Mouse (Mus musculus) E14TG2a.4 (cell line): ENCODE data around the gene Tmem184b.

Experiments
- H3K27me3 ChIP-seq: 2 replicates; pipeline ENCODE4 v1.6.1; 2014; ENCODE audit warnings: low read length, control low read depth; ENCODE audit not compliant: insufficient read depth
- H3K36me3 ChIP-seq: 2 replicates; pipeline ENCODE4 v1.6.1; 2014; ENCODE audit warnings: low read length, control low read depth; ENCODE audit not compliant: insufficient read depth
- H3K4me1 ChIP-seq: replicated peaks from 2 replicates; pipeline ENCODE4 v1.6.1; 2014; ENCODE audit warnings: low read depth, low read length, control low read depth
- H3K4me3 ChIP-seq: replicated peaks from 2 replicates; pipeline ENCODE4 v1.5.1; 2014; ENCODE audit warnings: mild to moderate bottlenecking, low read length
- H3K9me3 ChIP-seq: 2 replicates; pipeline ENCODE4 v1.6.1; 2014; ENCODE audit warnings: low read length, control low read depth
- CTCF ChIP-seq: conservative IDR thresholded peaks from 2 replicates; pipeline ENCODE4 v1.5.1; 2014; ENCODE audit warnings: low read length
- NANOG ChIP-seq: IDR thresholded peaks from 2 replicates; pipeline ENCODE4 v1.6.1; 2014; ENCODE audit warnings: borderline replicate concordance, low read length, mixed read lengths
- POU5F1 ChIP-seq: IDR thresholded peaks from 2 replicates; pipeline ENCODE4 v1.6.1; 2014; ENCODE audit warnings: low read length, borderline replicate concordance

Gene Tmem184b

DNA sequence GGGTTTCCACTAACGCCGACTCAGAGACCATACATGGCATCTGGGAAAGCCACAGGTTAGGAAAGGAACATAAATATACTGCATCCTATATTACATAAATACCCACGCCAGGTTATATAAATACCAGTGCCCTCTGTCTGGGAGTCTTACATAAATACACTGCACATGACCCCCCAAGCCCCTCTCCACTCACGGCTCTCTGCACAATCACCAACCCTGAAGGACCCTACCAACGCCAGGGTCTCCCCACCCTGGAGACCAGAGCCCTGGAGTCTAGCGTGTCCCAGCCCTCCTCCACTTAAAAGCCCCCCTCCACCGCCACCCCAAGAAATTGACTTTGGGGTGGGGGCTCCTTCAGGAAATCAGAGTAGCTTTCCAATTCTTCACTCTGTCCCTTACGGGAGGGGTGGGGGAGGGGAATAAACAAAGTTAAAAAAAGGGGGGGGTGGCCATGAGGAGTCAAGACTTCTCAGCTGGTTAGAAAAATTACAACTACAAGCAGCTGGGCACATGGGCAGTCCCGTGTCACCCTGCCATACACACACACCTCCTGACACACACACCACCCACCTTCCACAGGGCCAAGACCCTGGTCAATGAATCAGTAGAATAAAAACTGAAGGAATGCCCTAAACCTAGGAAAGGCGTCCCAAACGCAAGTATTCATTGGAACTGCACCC, 37.4 kb upstream of the Tmem184b start:
- Histone ChIP-seq H3K4me3 (peak overlapping the region; percentile 86), H3K4me1 (peaks cover 87% of the 10 kb centered on the region), H3K27me3 (peaks cover 14% of the 10 kb centered on the region), H3K9me3 (no peaks in the 10 kb centered on the region), H3K36me3 (peaks cover 15% of the 10 kb centered on the region)
- no peak for TF ChIP-seq POU5F1

DNA sequence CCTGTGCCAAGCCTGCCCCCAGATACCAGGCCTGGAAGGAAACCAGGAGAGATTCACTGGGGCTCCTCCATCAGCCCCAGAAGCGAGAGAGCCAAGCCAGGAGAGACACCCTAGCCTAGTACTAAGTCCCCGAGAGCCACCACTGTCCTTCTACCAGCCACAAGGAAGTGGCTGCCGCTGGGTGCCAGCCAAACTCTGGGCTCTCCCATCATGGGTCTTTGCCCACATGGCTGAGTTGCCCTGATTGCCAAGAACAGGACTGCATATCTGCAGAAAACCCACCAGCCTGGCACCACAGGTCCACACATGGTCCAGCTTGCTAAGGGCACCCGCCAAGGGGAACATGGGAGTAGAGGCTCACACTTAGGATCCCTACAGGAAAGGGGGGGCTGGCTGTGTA, 36.9 kb upstream of the Tmem184b start:
- Histone ChIP-seq H3K36me3 (peaks cover 21% of the 10 kb centered on the region), H3K27me3 (peaks cover 14% of the 10 kb centered on the region), H3K9me3 (no peaks in the 10 kb centered on the region), H3K4me3 (peak overlapping the region; percentile 86), H3K4me1 (peaks cover 91% of the 10 kb centered on the region)
- TF ChIP-seq POU5F1: no peak
- no peak for TF ChIP-seq NANOG
- TF ChIP-seq CTCF: no peak

GRCm38 (mm10) chr15:79439386-79439785, 36.0 kb upstream of the Tmem184b start:
- H3K4me1 ChIP-seq: peaks cover 93% of the 10 kb centered on the region
- peaks cover 14% of the 10 kb centered on the region for H3K27me3 ChIP-seq
- TF ChIP-seq CTCF: no peak
- no peak for TF ChIP-seq POU5F1
- no peak for TF ChIP-seq NANOG
- H3K9me3 ChIP-seq: no peaks in the 10 kb centered on the region
- H3K36me3 ChIP-seq: peaks cover 29% of the 10 kb centered on the region
- H3K4me3 ChIP-seq: peak overlapping the region; percentile 86

DNA sequence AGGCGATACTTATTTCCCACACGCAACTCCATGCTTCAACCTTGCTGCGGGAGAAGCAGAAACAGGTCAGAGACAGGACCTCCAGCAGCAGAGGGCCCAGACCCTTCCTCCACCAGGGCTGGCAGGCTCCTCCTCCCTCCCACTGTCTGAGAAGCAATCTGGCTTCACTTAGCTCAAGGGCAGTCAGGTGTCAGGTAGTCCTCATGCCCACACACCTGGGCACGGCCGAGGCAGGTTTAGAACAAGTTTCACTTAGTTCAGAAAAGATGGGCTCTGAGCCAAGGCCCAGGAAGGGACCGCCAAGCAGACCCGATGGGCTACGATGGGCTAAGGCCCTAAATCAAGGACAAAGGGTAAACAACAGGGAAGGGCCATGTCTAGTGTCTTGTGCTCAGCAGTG, 35.4 kb upstream of the Tmem184b start:
- H3K9me3 ChIP-seq: no peaks in the 10 kb centered on the region
- H3K4me3 ChIP-seq: peak overlapping the region; percentile 86
- peaks cover 11% of the 10 kb centered on the region for H3K27me3 ChIP-seq
- TF ChIP-seq NANOG (no peak), POU5F1 (no peak), CTCF (no peak)
- peaks cover 93% of the 10 kb centered on the region for H3K4me1 ChIP-seq
- H3K36me3 ChIP-seq: peaks cover 35% of the 10 kb centered on the region

GRCm38 (mm10) chr15:79438209-79438810, 34.9 kb upstream of the Tmem184b start:
- no peaks in the 10 kb centered on the region for H3K9me3 ChIP-seq
- H3K36me3 ChIP-seq: peaks cover 38% of the 10 kb centered on the region
- H3K4me3 ChIP-seq: peak overlapping the region; percentile 86
- H3K27me3 ChIP-seq: peaks cover 7% of the 10 kb centered on the region
- no peak for TF ChIP-seq POU5F1
- TF ChIP-seq NANOG: no peak
- TF ChIP-seq CTCF: no peak
- H3K4me1 ChIP-seq: peaks cover 92% of the 10 kb centered on the region

DNA sequence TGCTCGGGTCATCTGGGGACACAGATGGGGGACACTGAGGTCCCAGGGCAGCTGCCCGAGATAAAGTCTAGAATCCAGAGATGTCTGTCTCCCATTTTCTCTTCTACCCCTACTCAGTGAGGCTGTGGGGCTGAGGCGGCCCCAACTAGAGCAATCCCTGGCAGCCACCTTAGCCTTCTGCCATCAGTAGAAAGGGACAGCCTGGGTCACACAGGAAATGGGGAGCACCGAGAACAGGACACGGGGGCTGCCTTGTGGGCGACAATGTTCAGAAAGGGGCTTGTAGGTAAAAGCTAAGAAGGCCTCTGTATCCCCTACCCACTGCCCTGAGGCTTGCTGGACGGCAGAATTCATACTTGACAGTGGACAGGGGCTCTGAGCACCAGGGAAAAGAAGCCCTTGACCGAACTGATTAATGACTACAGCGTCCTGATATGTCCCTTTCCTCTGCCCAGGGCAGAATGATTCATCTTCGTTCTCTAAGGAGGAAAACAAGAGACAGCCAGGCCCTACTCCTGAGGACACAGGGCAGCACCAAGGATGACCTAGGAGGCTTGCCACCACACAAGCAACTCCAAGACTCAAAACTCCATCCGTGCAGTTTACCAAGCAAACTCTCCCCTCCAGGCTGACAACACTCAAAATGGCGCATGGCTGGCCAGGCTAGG, 34.3 kb upstream of the Tmem184b start:
- Histone ChIP-seq H3K9me3 (no peaks in the 10 kb centered on the region), H3K4me1 (peaks cover 92% of the 10 kb centered on the region), H3K4me3 (peak overlapping the region; percentile 86), H3K27me3 (peaks cover under 1% of the 10 kb centered on the region; the same call in 1 of the 2 replicates), H3K36me3 (peaks cover 44% of the 10 kb centered on the region)
- TF ChIP-seq CTCF (no peak), POU5F1 (no peak)

DNA sequence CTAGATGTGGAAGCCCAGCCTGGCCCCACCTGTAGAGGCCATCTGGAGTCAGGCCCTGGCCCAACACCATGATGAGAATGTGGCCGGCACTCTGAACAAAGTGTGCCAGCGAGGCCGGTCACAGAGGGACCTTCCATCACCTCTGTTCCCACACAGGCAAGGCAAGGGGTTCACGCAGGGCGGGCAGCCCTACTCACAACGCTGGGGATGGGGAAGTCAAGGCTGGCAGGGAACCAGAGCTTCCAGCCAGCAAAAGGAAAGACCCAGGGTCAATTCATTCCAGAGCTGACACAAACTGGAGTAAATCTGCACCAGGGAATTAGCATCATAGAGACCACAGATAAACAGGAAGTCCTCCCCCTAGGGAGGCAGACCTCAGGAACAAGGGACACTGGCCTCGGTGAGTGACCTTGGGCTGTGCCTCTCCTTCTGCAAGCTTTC, 33.1 kb upstream of the Tmem184b start:
- TF ChIP-seq NANOG (no peak), POU5F1 (peak; percentile 12; the same call in 1 of the 2 replicates)
- H3K36me3 ChIP-seq: peaks cover 55% of the 10 kb centered on the region
- H3K9me3 ChIP-seq: no peaks in the 10 kb centered on the region
- peaks cover 96% of the 10 kb centered on the region for H3K4me1 ChIP-seq
- peak overlapping the region; percentile 86 for H3K4me3 ChIP-seq
- H3K27me3 ChIP-seq: no peaks in the 10 kb centered on the region

- Histone ChIP-seq H3K4me1 (peaks cover 98% of the 10 kb centered on the region), H3K36me3 (peaks cover 68% of the 10 kb centered on the region), H3K9me3 (no peaks in the 10 kb centered on the region), H3K27me3 (no peaks in the 10 kb centered on the region), H3K4me3 (peak overlapping the region; percentile 86)
- TF ChIP-seq POU5F1: no peak
- TF ChIP-seq NANOG: no peak
- TF ChIP-seq CTCF: no peak
Measured at GRCm38 (mm10) chr15:79435191-79435671, 31.9 kb upstream of the Tmem184b start.

DNA sequence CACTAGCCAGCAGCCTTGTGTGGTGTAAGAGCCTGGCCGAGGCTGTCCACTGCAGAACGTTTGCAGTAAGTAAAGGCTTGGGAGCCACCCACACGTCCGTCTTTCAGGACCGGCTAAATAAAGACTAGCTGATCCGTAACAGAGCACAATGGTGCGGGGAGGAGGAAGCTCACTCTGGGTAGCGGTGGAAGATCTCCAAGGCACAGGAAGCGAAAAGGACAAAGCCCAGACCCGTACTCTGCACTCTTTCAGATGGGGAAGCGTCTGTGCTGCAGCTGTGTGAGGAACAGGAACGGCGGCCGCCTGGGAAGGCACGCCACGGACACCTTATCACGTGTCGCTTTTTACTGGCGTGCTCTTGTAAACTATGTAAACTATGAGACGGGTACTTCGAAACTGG, 29.5 kb upstream of the Tmem184b start:
- peak overlapping the region; percentile 13; the same call in 1 of the 2 replicates for H3K4me3 ChIP-seq
- H3K9me3 ChIP-seq: no peaks in the 10 kb centered on the region
- no peaks in the 10 kb centered on the region for H3K27me3 ChIP-seq
- peaks cover 83% of the 10 kb centered on the region for H3K36me3 ChIP-seq
- H3K4me1 ChIP-seq: peaks cover 92% of the 10 kb centered on the region
- TF ChIP-seq POU5F1: no peak
- no peak for TF ChIP-seq NANOG
- TF ChIP-seq CTCF: no peak
